Mouse (Mus musculus) forebrain, embryonic 10.5 days (tissue): Measurements from ENCODE around the gene Aars2. TPM values are rescaled to one million over a fixed set of nuclear protein-coding genes. Genes with fewer than 3 reads are reported as not detected.

ENCODE experiments used
- DNase-seq: peaks from one replicate; pipeline ENCODE4 v3.0.0-alpha.2; 2017; ENCODE audit warnings: low spot score; ENCODE audit errors: extremely low spot score
- H3K27ac ChIP-seq: fragments of 300-500 bp; sonication (generic); 2 replicates; pipeline ENCODE4 v1.5.1; 2016; ENCODE audit warnings: mild to moderate bottlenecking
- H3K27me3 ChIP-seq: fragments of 300-500 bp; sonication (generic); 2 replicates; pipeline ENCODE4 v1.6.1; 2016; ENCODE audit warnings: mild to moderate bottlenecking; ENCODE audit not compliant: poor library complexity, severe bottlenecking
- H3K36me3 ChIP-seq: fragments of 300-500 bp; sonication (generic); replicated peaks from 2 replicates; pipeline ENCODE4 v1.6.1; 2016; ENCODE audit warnings: mild to moderate bottlenecking, moderate library complexity
- H3K4me1 ChIP-seq: fragments of 300-500 bp; sonication (generic); 2 replicates; pipeline ENCODE4 v1.6.1; 2016
- H3K4me3 ChIP-seq: fragments of 300-500 bp; sonication (generic); 2 replicates; pipeline ENCODE4 v1.5.1; 2016; ENCODE audit warnings: mild to moderate bottlenecking, moderate library complexity
- H3K9me3 ChIP-seq: fragments of 300-500 bp; sonication (generic); 2 replicates; pipeline ENCODE4 v1.6.1; 2016; ENCODE audit warnings: mild to moderate bottlenecking, moderate library complexity
- WGBS: fragments of 180-500 bp; shearing (Covaris S2); methylation state at CpG from one replicate; pipeline ENCODE4 v1.1.7; 2016; 5-methylcytosine and 5-hydroxymethylcytosine counted together
- polyA plus RNA-seq: library from polyadenylated mRNA; unstranded; fragments of >200 nt; fragmentation: Nextera tagmentation; extraction: Ambion mirVana; gene quantifications from 2 replicates; pipeline ENCODE4 v1.2.1, GENCODE M21; 2016

Gene Aars2
- polyA plus RNA-seq, 1 experiment from 2014 or later = 33.9 TPM

DNA sequence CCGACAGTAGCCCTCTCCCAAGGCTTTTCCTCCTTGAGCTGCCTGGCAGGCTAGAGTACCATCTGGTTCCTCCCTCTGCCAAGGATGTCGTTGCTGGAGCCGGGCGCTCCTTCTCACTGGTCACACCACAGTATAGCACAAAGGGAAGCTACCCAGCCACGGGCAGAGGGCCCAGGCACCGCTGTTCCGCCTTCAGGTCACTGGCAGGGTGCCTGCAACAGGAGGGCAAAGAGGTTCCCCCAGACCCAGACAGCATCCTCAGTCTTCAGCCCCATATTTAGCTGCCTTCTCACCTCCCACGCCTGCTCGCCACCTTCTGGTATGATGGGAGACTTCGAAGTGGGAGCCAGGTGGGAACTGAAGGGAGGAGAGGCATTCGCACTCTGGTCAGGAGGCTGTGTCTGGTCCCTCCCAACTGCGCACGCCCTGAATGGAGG, 23.7 kb downstream of the Aars2 start:
- H3K9me3 ChIP-seq = no peaks in the 10 kb centered on the region
- no peaks in the 10 kb centered on the region for H3K36me3 ChIP-seq
- 55% methylated on average over 13 of the region's 13 CpGs for WGBS

DNA sequence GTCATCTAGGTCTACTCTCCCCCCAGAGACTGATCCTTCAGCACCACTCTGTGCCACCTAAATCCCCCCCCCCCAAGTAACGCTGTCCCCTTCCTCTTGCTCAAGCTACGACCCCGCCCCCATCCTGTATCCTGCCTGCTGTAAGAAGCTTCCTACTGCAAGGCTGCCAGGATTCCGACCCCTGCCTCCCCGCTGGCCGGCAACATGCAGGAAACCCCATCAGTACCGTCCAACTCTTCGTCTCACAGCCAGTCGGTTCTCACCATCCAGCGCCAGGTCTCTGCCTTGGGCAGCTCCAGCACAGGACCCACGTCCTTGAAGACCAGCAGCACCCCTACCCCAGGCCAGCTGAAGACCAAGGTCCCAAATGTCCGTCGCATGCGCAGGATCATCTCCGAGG, 26.3 kb downstream of the Aars2 start:
- H3K9me3 ChIP-seq = no peaks in the 10 kb centered on the region
- no peaks in the 10 kb centered on the region for H3K36me3 ChIP-seq
- no peak overlapping the region for H3K4me3 ChIP-seq
- WGBS = 62% methylated on average over 15 of the region's 15 CpGs
- peaks cover 66% of the 10 kb centered on the region for H3K27me3 ChIP-seq
- no peak for DNase-seq
- no peak overlapping the region for H3K27ac ChIP-seq
- H3K4me1 ChIP-seq = no peaks in the 10 kb centered on the region

More for the DNA sequence above, 23.7 kb downstream of the Aars2 start:
- Histone ChIP-seq H3K4me1 (peaks cover 9% of the 10 kb centered on the region), H3K4me3 (no peak overlapping the region), H3K27ac (no peak overlapping the region), H3K27me3 (peaks cover 65% of the 10 kb centered on the region)
- no peak for DNase-seq

DNA sequence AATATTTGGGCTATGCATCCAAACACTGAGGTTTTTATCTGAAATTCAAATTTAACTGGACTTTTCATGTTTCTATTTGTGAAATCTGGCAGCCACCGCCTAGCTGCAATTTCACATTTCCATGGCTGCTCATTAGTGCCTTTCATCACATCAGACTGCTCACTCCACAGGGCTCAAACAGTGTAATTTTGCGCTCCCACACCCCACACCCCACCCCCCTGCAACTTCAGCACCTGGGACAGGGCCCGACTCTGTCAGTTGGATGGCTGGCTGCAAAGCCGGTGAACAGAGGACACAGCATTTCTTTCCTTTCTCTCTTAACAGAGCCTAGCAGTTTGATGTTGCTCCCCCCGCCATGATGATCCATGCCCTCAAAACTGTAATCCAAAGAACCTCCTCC, 29.6 kb downstream of the Aars2 start:
- H3K4me3 ChIP-seq = no peak overlapping the region
- no peaks in the 10 kb centered on the region for H3K9me3 ChIP-seq
- H3K4me1 ChIP-seq = no peaks in the 10 kb centered on the region
- DNase-seq = peak; percentile 41
- 22% methylated on average over 5 of the region's 5 CpGs for WGBS
- H3K27me3 ChIP-seq = peaks cover 80% of the 10 kb centered on the region
- no peak overlapping the region for H3K27ac ChIP-seq
- no peaks in the 10 kb centered on the region for H3K36me3 ChIP-seq

DNA sequence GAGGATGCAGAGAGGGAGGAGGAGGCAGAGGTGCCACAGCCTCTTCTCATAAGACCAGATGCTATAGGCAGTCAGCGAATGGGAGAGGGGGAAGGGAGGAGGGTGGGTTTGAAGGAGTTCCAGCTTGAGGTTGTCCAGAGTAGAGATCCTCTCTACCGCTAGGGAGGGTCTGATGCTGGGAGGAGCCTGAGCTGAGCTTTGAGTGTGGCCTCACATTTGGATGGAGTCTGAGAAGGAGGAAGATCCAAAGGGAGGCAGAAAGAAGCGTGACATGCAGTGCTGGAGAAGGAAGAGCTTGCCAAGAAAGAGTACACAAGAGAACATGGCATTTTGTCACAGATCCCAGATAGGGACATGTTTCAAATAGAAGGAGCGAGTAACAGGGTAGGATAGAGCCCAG, 31.8 kb downstream of the Aars2 start:
- 72% methylated on average over 4 of the region's 4 CpGs for WGBS
- Histone ChIP-seq H3K27me3 (peaks cover 93% of the 10 kb centered on the region), H3K9me3 (no peaks in the 10 kb centered on the region), H3K36me3 (no peaks in the 10 kb centered on the region), H3K4me1 (peaks cover 6% of the 10 kb centered on the region), H3K4me3 (no peak overlapping the region), H3K27ac (no peak overlapping the region)
- DNase-seq = no peak

DNA sequence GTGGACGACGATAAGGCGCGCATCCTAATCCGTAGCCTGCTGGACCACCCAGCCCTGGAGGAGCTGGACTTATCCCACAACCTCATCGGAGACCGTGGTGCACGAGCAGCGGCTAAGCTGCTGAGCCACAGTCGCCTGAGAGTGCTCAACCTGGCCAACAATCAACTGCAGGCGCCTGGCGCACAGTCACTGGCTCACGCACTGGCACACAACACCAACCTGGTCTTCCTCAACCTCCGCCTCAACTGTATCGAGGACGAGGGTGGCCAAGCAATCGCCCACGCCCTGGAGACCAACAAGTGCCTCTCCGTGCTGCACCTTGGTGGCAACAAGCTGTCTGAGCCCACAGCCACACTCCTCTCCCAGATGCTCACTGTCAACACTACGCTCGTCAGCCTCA, 33.0 kb downstream of the Aars2 start:
- Histone ChIP-seq H3K27ac (no peak overlapping the region), H3K27me3 (peaks cover 97% of the 10 kb centered on the region), H3K9me3 (no peaks in the 10 kb centered on the region), H3K36me3 (0 out of 2 replicates have a peak, but pooled peaks cover 1% of the 10 kb centered on the region), H3K4me1 (peaks cover 18% of the 10 kb centered on the region), H3K4me3 (no peak overlapping the region)
- 82% methylated on average over 21 of the region's 21 CpGs for WGBS
- no peak for DNase-seq

DNA sequence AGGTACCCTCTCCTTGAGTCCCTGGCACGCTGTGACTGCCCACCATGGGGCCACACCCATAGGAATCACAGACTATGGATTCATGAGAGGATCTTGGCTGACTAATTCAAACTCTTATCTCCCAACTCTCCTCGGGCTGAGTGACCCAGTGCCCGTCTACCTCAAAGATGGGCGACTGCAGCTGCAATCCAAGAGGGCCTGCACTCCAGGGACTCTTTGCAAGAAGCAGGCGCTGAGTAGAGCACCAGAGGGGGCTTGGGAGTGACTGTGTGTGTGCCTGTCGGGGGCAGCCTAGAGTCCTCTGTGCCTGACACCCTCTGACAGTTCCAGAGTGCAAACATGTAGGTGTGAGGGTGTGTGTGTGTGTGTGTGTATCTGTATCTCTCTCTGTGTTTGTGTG, 35.5 kb downstream of the Aars2 start:
- H3K27me3 ChIP-seq = peaks cover 97% of the 10 kb centered on the region
- WGBS = 36% methylated on average over 6 of the region's 6 CpGs
- no peak for DNase-seq

DNA sequence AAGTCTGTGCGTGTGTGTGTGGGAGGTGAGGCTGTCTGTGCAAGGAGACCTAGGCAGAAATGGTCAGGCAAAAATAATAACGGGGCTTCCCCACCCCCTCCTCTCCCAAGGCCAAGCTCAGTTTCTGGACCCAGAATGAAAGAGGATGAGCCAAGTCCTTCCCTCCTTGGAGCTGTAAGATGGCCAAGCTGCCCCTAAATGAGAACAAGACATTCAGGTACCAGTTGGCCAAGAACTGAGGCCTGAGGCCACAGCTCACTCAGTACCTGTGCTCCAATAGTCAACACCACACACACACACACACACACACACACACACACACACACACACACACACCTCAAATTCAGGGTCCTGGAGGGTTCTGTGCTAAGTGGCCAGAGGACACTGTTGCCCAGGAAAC, 36.1 kb downstream of the Aars2 start:
- H3K27me3 ChIP-seq = peaks cover 97% of the 10 kb centered on the region
- WGBS = 74% methylated on average over 2 of the region's 2 CpGs

More for the DNA sequence above, 35.5 kb downstream of the Aars2 start:
- Histone ChIP-seq H3K36me3 (peaks cover 21% of the 10 kb centered on the region), H3K4me1 (peaks cover 36% of the 10 kb centered on the region), H3K4me3 (no peak overlapping the region), H3K27ac (no peak overlapping the region), H3K9me3 (no peaks in the 10 kb centered on the region; the same call in 1 of the 2 replicates)

DNA sequence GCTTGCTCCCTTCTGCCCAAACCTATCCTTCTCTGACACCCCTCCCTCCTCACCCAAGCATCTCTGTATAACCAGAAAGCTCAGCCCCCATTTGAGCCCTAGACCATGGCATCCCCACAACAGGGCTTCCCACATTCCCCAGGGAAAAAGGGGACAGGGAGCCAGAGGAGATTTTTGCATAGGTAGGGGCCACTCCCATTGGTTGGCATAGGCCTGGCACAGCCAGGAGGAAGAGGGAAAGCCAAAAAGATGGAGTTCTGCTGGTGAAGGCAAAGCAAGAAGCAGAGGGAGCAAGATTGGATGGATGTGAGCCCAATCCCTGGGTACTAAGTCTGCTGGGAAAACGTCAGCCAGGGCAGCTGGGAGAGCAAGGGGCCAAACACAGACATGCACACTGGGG, 36.5 kb downstream of the Aars2 start:
- 33% methylated on average over 1 of the region's 1 CpGs for WGBS
- Histone ChIP-seq H3K4me1 (peaks cover 36% of the 10 kb centered on the region), H3K4me3 (no peak overlapping the region), H3K27ac (no peak overlapping the region), H3K27me3 (peaks cover 97% of the 10 kb centered on the region), H3K36me3 (peaks cover 21% of the 10 kb centered on the region), H3K9me3 (no peaks in the 10 kb centered on the region; the same call in 1 of the 2 replicates)
- DNase-seq = no peak

More for the DNA sequence above, 36.1 kb downstream of the Aars2 start:
- Histone ChIP-seq H3K4me1 (peaks cover 36% of the 10 kb centered on the region), H3K9me3 (no peaks in the 10 kb centered on the region; the same call in 1 of the 2 replicates), H3K36me3 (peaks cover 21% of the 10 kb centered on the region), H3K4me3 (no peak overlapping the region), H3K27ac (no peak overlapping the region)
- no peak for DNase-seq

DNA sequence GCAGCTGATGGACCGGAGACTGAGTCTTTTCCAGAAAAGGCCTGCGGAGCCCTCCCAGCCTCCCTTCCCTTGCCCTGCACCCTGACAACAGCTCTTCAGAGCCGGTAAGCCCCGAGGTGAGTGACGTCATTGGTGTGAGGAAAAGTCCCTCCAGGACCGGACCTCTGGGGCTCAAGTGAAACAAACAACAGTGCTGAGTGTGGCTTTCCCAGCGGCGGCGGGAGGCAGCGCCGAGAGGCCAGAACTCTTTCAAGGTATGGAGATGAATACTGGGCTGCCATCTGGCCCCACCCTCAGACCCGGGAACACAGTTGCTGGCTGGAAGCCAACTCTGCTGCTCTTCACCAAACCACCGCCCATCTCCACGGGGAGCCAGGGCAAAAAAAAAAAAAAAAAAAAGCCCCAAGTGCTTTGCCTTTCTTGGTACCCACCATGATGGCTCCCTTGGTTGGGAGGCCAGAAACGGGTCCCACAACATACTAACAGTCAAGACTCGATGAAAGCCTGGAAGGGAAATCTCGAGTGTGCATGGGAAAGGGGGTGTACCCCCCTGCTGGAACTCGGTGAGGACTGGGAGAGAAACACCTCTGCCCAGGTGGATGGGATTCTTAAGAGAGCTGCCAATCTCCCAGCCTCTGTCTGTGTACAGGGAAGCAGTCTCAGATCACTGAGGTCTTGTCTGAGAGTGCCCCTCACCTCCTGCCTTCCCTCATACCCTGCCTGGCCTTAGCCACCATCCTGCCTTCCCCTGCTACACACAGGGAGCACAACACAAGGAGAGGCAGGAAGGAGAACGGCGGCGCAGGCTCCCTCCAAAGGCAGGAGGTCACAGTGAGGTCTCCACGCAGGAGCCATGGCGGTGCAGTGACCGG, 37.6 kb downstream of the Aars2 start:
- H3K4me3 ChIP-seq = peak overlapping the region; percentile 44
- WGBS = 4% methylated on average over 24 of the region's 24 CpGs

DNA sequence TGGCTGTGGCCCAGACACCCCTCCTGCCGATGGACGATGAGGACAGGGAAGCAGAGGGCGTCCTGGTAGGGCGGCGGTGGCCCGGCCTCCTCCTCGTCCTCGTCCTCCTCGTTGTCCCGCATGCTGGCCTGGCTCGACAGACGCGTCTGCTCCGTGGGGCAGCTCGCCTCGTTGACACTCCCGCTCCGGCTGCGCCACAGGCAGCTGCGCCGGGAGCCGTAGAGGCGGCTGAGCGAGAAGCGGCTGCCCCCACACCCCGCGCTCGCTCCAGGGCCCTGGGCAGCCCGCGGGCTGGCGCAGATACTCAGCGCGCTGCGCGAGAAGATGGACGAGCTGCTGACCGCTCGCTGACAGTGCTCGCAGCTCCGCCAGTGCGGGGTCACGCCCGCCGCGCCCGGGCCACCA, 38.2 kb downstream of the Aars2 start:
- Histone ChIP-seq H3K27me3 (peaks cover 92% of the 10 kb centered on the region), H3K36me3 (peaks cover 21% of the 10 kb centered on the region), H3K27ac (no peak overlapping the region), H3K4me1 (peaks cover 54% of the 10 kb centered on the region), H3K9me3 (no peaks in the 10 kb centered on the region; the same call in 1 of the 2 replicates), H3K4me3 (peak overlapping the region; percentile 44)
- DNase-seq = no peak
- WGBS = 1% methylated on average over 46 of the region's 46 CpGs

More for the DNA sequence above, 37.6 kb downstream of the Aars2 start:
- H3K36me3 ChIP-seq = peaks cover 21% of the 10 kb centered on the region
- H3K4me1 ChIP-seq = peaks cover 48% of the 10 kb centered on the region
- H3K27ac ChIP-seq = no peak overlapping the region
- DNase-seq = no peak
- H3K9me3 ChIP-seq = no peaks in the 10 kb centered on the region; the same call in 1 of the 2 replicates
- peaks cover 98% of the 10 kb centered on the region for H3K27me3 ChIP-seq

DNA sequence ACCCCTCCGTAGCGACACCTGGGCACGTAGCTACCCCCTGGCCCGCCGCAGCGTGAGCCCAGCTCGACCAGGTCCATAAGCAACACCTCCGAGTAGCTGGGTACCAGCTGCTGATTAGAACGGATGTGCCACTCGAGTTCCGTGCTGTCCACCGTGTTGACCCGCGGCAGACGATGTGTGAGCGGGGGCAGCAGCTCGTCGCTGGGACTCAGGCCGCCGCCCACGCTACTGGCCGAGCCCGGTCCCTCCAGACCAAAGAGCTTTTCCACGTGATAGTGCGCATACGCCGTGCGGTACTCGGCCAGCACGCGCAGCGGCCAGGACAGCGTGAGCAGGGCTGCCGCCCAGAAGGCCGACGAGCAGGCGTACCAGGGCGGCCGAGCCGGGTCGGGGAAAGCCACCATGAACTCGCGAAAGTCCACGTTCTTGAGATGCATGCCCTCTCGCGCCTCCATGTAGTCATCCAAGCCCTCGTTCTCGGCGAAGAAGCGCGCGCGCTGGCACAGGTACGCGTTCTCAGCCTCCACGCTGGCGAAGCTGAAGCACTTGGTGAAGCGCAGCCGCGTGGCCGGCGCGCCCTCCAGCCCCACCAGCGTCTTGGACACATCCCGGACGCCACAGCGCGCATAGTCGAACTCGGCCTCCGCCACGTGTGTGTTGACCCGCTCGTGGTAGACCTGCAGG, 38.8 kb downstream of the Aars2 start:
- no peak overlapping the region for H3K27ac ChIP-seq
- H3K36me3 ChIP-seq = peaks cover 21% of the 10 kb centered on the region
- H3K4me3 ChIP-seq = peak overlapping the region; percentile 44
- peaks cover 92% of the 10 kb centered on the region for H3K27me3 ChIP-seq
- 5% methylated on average over 74 of the region's 74 CpGs for WGBS
- H3K4me1 ChIP-seq = peaks cover 59% of the 10 kb centered on the region
- DNase-seq = no peak
- H3K9me3 ChIP-seq = no peaks in the 10 kb centered on the region; the same call in 1 of the 2 replicates

DNA sequence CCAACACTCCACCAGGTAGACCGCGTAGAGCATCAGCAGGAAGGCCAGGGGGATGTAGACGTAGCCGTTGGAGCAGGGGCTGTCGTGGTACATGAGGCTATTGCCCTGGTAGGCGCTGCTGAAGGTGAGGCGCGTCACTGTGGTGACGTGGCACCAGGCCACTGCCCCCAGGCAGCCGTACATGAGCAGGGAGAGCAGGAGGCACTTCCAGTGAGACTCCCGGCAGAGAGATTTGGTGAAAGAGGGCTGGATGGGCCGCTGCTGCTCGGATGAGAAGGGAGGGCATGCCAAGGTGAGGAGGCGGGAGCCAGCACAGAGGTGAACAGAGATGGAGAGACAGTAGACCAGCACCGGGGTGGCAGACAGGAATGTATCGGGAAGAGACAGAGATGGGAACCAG, 40.3 kb downstream of the Aars2 start:
- Histone ChIP-seq H3K27ac (no peak overlapping the region), H3K4me3 (no peak overlapping the region), H3K4me1 (peaks cover 74% of the 10 kb centered on the region), H3K9me3 (no peaks in the 10 kb centered on the region; the same call in 1 of the 2 replicates), H3K36me3 (peaks cover 21% of the 10 kb centered on the region), H3K27me3 (peaks cover 90% of the 10 kb centered on the region)
- 68% methylated on average over 16 of the region's 16 CpGs for WGBS
- DNase-seq = no peak
